27 mouse cellular contexts compared by ENCODE assay signal in the genomic region with DNA sequence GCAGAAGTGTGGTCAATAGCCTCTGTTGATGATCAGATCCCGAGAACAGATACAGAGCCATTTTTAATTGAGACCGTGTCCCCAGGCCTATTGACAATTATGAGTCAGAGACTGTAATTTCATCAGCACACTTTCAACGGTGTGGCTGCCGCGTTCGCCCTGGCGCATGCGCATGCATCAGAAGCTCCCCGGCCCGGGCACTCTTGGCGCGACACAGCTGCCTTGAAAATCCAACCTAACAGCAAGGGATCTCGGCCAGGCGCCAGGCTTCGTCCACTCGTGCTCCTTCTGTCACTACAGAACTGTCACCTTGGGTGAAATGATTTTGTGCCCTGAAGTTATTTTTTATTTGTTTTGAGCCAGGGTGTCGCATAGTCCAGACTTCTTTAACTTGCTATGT. TPM values are rescaled to one million over a fixed set of nuclear protein-coding genes. Genes with fewer than 3 reads are reported as not detected.
DNase-seq lines count a peak whose midpoint lies in the region; ATAC-seq and TF ChIP-seq lines count a peak whose summit lies in the region.
"Had no signal": no experiment of that assay in that cellular context is flagged by ENCODE, and none has a peak within 500 bp of the region (broad histone marks: within the 10 kb centered on the region; RNA-seq: fewer than 3 reads in every experiment).

No protein-coding gene starts in this region.

- peak; percentile 66 for DNase-seq in adrenal gland, adult 2 months
- no peak for DNase-seq in adrenal gland, postnatal 4 days (ENCODE audit: low spot score in 2 of 2)
- DNase-seq in forebrain, embryonic 11.5 days (ENCODE audit: low spot score) = peak; percentile 42
- DNase-seq in forebrain, postnatal 0 days = no peak
- DNase-seq in MN1 (ENCODE audit: low spot score) = peak; percentile 81
- DNase-seq in adrenal gland, postnatal 14 days = peak; percentile 67
- no peak for DNase-seq in stomach, postnatal 0 days (ENCODE audit: low spot score)
- no peak for DNase-seq in frontal cortex, postnatal 10 days (ENCODE audit: low spot score in 2 of 2)
- DNase-seq: B cell, adult 2 months; cerebellum, adult 11 months; cerebellum, adult 2 months; gastrocnemius, postnatal 10 days; gastrocnemius, postnatal 36 days; heart, postnatal 10 days; heart, postnatal 36 days; kidney, adult 11 months; kidney, adult 8-10 months had no signal

- 90% methylated on average over 17 of the region's 17 CpGs for WGBS in forebrain, embryonic 11.5 days
- 91% methylated on average over 17 of the region's 17 CpGs for WGBS in forebrain, postnatal 0 days
- 91% methylated on average over 17 of the region's 17 CpGs for WGBS in stomach, postnatal 0 days

- H3K36me3 ChIP-seq in forebrain, embryonic 11.5 days (ENCODE audit: control insufficient read depth, insufficient read depth, low read length) = no peaks in the 10 kb centered on the region
- no peaks in the 10 kb centered on the region for H3K36me3 ChIP-seq in forebrain, postnatal 0 days (ENCODE audit: insufficient read depth)
- no peaks in the 10 kb centered on the region for H3K36me3 ChIP-seq in stomach, postnatal 0 days (ENCODE audit: control insufficient read depth, insufficient read depth, low read length)
- H3K36me3 ChIP-seq: forebrain, embryonic 10.5 days; G1E; heart, embryonic 12.5 days; heart, embryonic 15.5 days; hindbrain, embryonic 10.5 days; hindbrain, embryonic 13.5 days; intestine, embryonic 15.5 days had no signal

- TF ChIP-seq EP300 in stomach, postnatal 0 days (optimal IDR thresholded peaks at IDR 0.05) = no peak

- ATAC-seq in forebrain, embryonic 11.5 days (replicated peaks; ENCODE audit: low FRiP score) = no peak
- no peak for ATAC-seq in forebrain, postnatal 0 days
- ATAC-seq in stomach, postnatal 0 days (ENCODE audit: low FRiP score, low TSS enrichment) = no peak
- ATAC-seq: activated CD4-positive, CD25-positive, alpha-beta regulatory T cell, adult 4 months; forebrain, embryonic 14.5 days; hindbrain, embryonic 16.5 days; intestine, embryonic 15.5 days had no signal

- H3K27ac ChIP-seq in forebrain, embryonic 11.5 days (ENCODE audit: low read depth, low read length) = no peak overlapping the region
- no peak overlapping the region for H3K27ac ChIP-seq in forebrain, postnatal 0 days (ENCODE audit: low read depth, low read length)
- H3K27ac ChIP-seq in stomach, postnatal 0 days (replicated peaks) = no peak overlapping the region
- H3K27ac ChIP-seq: forebrain, embryonic 10.5 days; heart, embryonic 15.5 days; hindbrain, embryonic 10.5 days; hindbrain, embryonic 13.5 days; intestine, embryonic 15.5 days had no signal

- H3K4me1 ChIP-seq in forebrain, embryonic 11.5 days (replicated peaks; ENCODE audit: control insufficient read depth, insufficient read depth, low read length) = no peaks in the 10 kb centered on the region
- no peaks in the 10 kb centered on the region for H3K4me1 ChIP-seq in forebrain, postnatal 0 days (ENCODE audit: insufficient read depth)
- H3K4me1 ChIP-seq in stomach, postnatal 0 days (replicated peaks; ENCODE audit: control insufficient read depth, insufficient read depth) = no peaks in the 10 kb centered on the region
- H3K4me1 ChIP-seq: forebrain, embryonic 10.5 days; heart, embryonic 12.5 days; heart, embryonic 15.5 days; hindbrain, embryonic 10.5 days; hindbrain, embryonic 13.5 days; intestine, embryonic 15.5 days had no signal

- no peak for TF ChIP-seq CTCF in forebrain, postnatal 0 days (IDR thresholded peaks at IDR 0.05; ENCODE audit: low read depth)
- no peak for TF ChIP-seq CTCF in stomach, postnatal 0 days (IDR thresholded peaks at IDR 0.05; ENCODE audit: low read depth)

- H3K9ac ChIP-seq in forebrain, embryonic 11.5 days (ENCODE audit: low read length) = no peak overlapping the region
- H3K9ac ChIP-seq in forebrain, postnatal 0 days = no peak overlapping the region
- H3K9ac ChIP-seq in stomach, postnatal 0 days (ENCODE audit: low read length) = no peak overlapping the region
- H3K9ac ChIP-seq: heart, embryonic 12.5 days; heart, embryonic 15.5 days; hindbrain, embryonic 13.5 days; intestine, embryonic 15.5 days had no signal

- H3K4me2 ChIP-seq in forebrain, embryonic 11.5 days (ENCODE audit: low read depth, low read length, severe bottlenecking) = no peak overlapping the region
- no peak overlapping the region for H3K4me2 ChIP-seq in forebrain, postnatal 0 days (ENCODE audit: low read depth)
- H3K4me2 ChIP-seq in stomach, postnatal 0 days (replicated peaks; ENCODE audit: low read depth) = no peak overlapping the region
- H3K4me2 ChIP-seq: heart, embryonic 12.5 days; heart, embryonic 15.5 days; hindbrain, embryonic 13.5 days; intestine, embryonic 15.5 days had no signal

- H3K9me3 ChIP-seq in forebrain, embryonic 11.5 days (ENCODE audit: control insufficient read depth, low read length) = no peaks in the 10 kb centered on the region
- H3K9me3 ChIP-seq in forebrain, postnatal 0 days (ENCODE audit: low read length) = no peaks in the 10 kb centered on the region
- no peaks in the 10 kb centered on the region for H3K9me3 ChIP-seq in stomach, postnatal 0 days (ENCODE audit: control insufficient read depth, low read length)
- H3K9me3 ChIP-seq: forebrain, embryonic 10.5 days; G1E; heart, embryonic 12.5 days; heart, embryonic 15.5 days; hindbrain, embryonic 10.5 days; hindbrain, embryonic 13.5 days; intestine, embryonic 15.5 days had no signal

- no peaks in the 10 kb centered on the region for H3K27me3 ChIP-seq in forebrain, embryonic 11.5 days (ENCODE audit: control insufficient read depth, insufficient read depth, low read length)
- no peaks in the 10 kb centered on the region for H3K27me3 ChIP-seq in forebrain, postnatal 0 days (ENCODE audit: insufficient read depth, low read length)
- H3K27me3 ChIP-seq in stomach, postnatal 0 days (ENCODE audit: control insufficient read depth, insufficient read depth, low read length) = no peaks in the 10 kb centered on the region
- H3K27me3 ChIP-seq: heart, embryonic 12.5 days; heart, embryonic 15.5 days; hindbrain, embryonic 13.5 days; intestine, embryonic 15.5 days had no signal

- no peak overlapping the region for H3K4me3 ChIP-seq in forebrain, embryonic 11.5 days (ENCODE audit: low read depth, low read length)
- no peak overlapping the region for H3K4me3 ChIP-seq in forebrain, postnatal 0 days (ENCODE audit: low read depth, low read length)
- H3K4me3 ChIP-seq in stomach, postnatal 0 days (ENCODE audit: low read depth, low read length) = no peak overlapping the region
- H3K4me3 ChIP-seq: forebrain, embryonic 10.5 days; heart, embryonic 12.5 days; heart, embryonic 15.5 days; hindbrain, embryonic 10.5 days; hindbrain, embryonic 13.5 days; intestine, embryonic 15.5 days had no signal

RNA-seq across cellular contexts. Expression of a gene that starts 9.4 kb away (rescaled TPM):
- total RNA-seq in adrenal gland, adult 2 months (2021) = 100 to 1,000 TPM; 163 to 230 TPM
- 26.0 and 50.3 TPM in 2 replicates for polyA plus RNA-seq in adrenal gland, adult 2 months (2012; rRNA removed)
- 10 to 100 TPM; 37.2 to 38.1 TPM for total RNA-seq in adrenal gland, postnatal 4 days (2021)
- polyA plus RNA-seq in forebrain, embryonic 11.5 days (2014; fragmentation: Nextera tagmentation; extraction: Ambion mirVana) = 14.1 and 18.4 TPM in 2 replicates
- 19.2 and 22.5 TPM in 2 replicates for total RNA-seq in forebrain, postnatal 0 days (2014; rRNA removed)
- 21.0 and 28.9 TPM in 2 replicates for polyA plus RNA-seq in forebrain, postnatal 0 days (2015; fragmentation: Nextera tagmentation; extraction: Ambion mirVana)
- 136 and 152 TPM in 2 replicates for total RNA-seq in adrenal gland, postnatal 14 days (2021)
- polyA plus RNA-seq in stomach, postnatal 0 days (2015; fragmentation: Nextera tagmentation; extraction: Ambion mirVana) = 5.5 TPM in 2 replicates
- polyA plus RNA-seq: G1E had no signal

RNA-seq across cellular contexts. Expression of a gene that starts 40.7 kb away (rescaled TPM):
- total RNA-seq in adrenal gland, adult 2 months (2021) = 100 to 1,000 TPM in 1 of 2 experiments, 10 to 100 TPM in 1; 98.1 to 104 TPM
- polyA plus RNA-seq in adrenal gland, adult 2 months (2012; rRNA removed) = 12.8 and 21.1 TPM in 2 replicates
- total RNA-seq in adrenal gland, postnatal 4 days (2021) = 100 to 1,000 TPM; 136 to 154 TPM
- polyA plus RNA-seq in forebrain, embryonic 11.5 days (2014; fragmentation: Nextera tagmentation; extraction: Ambion mirVana) = 200 and 205 TPM in 2 replicates
- 95.3 and 95.4 TPM in 2 replicates for total RNA-seq in forebrain, postnatal 0 days (2014; rRNA removed)
- polyA plus RNA-seq in forebrain, postnatal 0 days (2015; fragmentation: Nextera tagmentation; extraction: Ambion mirVana) = 129 and 130 TPM in 2 replicates
- 121 and 145 TPM in 2 replicates for total RNA-seq in adrenal gland, postnatal 14 days (2021)
- 62.2 and 64.8 TPM in 2 replicates for polyA plus RNA-seq in stomach, postnatal 0 days (2015; fragmentation: Nextera tagmentation; extraction: Ambion mirVana)

Comparison
In these comparisons a context has a peak if more than half of its experiments do, and no peak if none do; other contexts are left out.
1. DNase-seq: peak in adrenal gland, adult 2 months (single experiment), forebrain, embryonic 11.5 days (single experiment), MN1 (single experiment) and adrenal gland, postnatal 14 days (single experiment); none in adrenal gland, postnatal 4 days (0 of 2), forebrain, postnatal 0 days (single experiment), stomach, postnatal 0 days (single experiment) and frontal cortex, postnatal 10 days (0 of 2).